Mouse (Mus musculus) gastrocnemius, adult 18-20 months (tissue): ENCODE measurements around the gene R3hdm4. TPM values are rescaled to one million over a fixed set of nuclear protein-coding genes. Genes with fewer than 3 reads are reported as not detected.
"Not testable (repeated sequence)": the region's sequence is repeated elsewhere in the genome, so short reads cannot be mapped to it uniquely, and the experiment has no call there.

ENCODE experiments used
- DNase-seq: peaks from one replicate; pipeline ENCODE4 v3.0.0; 2021; ENCODE audit warnings: low spot score
- total RNA-seq, 2 experiments: library from RNA; stranded (reverse); gene quantifications; 2 replicates each; pipeline ENCODE4 v1.2.3; 2021

The R3hdm4 gene
- total RNA-seq, 2 experiments from 2014 or later, result 114 to 115 TPM

DNA sequence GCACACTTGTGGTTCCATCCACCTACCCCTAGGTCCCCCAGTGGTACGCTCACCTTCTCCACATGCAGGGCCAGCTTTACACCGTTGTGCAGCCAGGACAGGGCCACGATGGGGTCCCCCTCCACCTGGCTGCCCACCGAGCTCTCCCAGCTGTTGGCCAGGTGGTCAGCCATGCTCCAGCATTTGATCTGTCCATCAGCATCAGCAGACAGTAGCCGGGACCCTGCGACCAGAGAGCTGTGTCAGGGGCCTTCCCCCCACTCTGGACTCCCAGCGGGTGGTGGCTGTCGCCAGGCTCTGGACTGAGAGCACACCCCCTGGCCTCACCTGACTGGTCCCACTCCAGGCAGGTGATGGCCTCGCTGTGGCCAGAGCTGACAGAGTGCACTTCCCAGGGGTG, 14.3 kb downstream of the R3hdm4 start:
- DNase-seq, result no peak

DNA sequence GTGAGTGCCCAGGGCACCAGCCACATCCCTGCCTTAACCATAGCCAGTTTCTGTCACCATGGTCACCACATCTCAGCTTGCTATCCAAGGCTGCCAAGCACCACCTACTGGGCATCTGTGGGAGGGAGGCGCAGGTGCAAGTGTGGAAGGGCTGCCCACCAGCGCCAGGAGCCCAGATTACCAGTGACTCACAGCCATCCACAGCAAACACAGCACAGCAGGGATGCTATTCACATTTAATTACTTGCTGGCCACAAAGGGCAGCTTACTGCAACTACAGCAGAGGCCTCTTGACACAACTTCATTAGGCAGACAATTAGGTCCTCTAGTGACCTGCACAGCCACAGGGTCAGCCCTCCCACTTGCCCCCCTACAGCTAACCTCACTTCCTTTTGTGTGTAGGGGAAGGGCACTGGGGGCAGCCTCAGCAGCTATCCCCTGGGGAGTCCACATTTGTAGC, 20.0 kb downstream of the R3hdm4 start:
- DNase-seq, result no peak

DNA sequence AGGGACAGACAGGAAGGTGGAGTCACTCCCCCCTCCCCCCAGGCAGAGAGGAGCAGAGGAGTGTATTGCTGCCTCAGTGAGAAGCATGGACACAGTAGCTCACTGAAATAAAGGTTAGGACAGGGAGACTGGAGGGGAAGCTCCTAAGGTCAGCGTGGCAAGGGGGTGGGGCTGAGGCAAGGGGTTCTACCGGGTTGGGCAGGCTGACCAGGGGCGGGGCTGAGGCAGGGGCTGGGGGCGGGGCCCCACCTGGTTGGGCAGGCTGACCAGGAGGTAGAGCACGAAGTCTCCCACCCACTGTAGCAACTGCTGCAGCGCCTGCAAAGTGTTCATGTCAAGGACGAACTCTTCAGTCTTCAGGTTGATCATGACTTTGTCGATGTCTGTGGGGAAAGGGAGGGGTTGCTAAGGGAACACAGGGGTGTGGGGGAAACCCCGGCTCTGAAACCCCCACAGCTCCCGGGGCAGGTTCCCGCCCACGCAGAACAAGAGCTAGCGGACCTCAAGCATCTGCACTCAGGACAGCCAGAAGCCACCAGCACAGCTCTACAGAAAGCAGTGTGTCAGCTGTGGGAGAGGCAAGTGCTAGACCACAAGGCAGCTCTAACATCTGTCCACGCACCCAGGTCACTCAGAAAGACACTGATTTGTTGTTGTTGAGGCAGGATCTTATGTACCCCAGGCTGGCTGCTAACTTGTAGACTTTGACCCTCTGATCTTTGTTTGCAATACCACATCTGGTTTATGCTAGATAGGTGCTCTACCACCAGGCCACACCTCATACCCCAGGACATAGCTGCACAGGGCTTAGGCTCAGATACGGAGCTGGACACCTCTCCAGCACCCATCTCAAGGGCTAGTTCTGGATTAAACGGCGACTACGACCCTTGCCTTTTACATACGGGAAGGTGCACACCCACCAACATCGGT, 23.4 kb downstream of the R3hdm4 start:
- DNase-seq, result no peak

DNA sequence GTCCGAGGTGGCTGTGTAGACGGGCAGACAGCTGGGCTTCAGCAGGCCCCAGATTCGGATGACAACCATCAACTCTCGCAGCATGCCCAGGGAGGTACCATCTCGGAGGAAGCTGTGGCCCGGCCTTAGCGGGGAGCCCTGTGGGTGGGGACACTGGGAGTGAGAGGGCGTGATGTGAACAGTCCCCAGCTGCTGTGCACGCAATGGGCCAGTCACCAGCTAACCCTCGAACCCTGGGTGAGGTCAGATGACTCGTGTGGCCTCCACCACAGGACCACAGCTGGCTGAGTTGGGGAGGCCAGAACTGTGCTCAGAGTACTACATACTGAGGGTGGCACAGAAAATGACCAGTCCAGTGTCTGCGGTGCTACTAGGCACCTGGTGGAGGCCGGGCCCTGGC, 24.2 kb downstream of the R3hdm4 start:
- DNase-seq, result no peak

GRCm38 (mm10) chr10:79896306-79896705, 24.7 kb downstream of the R3hdm4 start:
- no peak for DNase-seq

GRCm38 (mm10) chr10:79892451-79893118, 28.4 kb downstream of the R3hdm4 start:
- peak; percentile 74 for DNase-seq

- no peak for DNase-seq
Measured at GRCm38 (mm10) chr10:79890670-79891069, 30.3 kb downstream of the R3hdm4 start, which contains the start of gene Cfd. TSS of gene Cfd (plus strand) at chr10:79890853.

DNA sequence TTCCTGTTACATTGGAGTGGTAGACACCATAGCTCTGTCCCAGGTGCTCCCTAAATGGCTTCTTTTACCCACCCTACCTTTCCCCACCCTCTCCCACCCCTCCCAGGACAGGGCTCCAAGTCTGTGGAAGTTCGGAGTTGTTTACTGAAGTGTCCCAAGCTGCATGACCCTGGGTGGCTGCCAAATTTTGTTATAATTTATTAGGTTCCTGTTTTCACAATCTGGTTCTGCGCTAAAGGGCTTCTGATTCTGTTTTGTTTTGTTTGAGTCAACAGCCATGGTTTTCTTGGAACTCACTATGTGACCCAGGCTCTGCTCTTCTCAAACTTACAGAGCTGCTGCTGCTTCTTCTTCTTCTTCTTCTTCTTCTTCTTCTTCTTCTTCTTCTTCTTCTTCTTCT, 31.6 kb downstream of the R3hdm4 start:
- DNase-seq, result no peak

DNA sequence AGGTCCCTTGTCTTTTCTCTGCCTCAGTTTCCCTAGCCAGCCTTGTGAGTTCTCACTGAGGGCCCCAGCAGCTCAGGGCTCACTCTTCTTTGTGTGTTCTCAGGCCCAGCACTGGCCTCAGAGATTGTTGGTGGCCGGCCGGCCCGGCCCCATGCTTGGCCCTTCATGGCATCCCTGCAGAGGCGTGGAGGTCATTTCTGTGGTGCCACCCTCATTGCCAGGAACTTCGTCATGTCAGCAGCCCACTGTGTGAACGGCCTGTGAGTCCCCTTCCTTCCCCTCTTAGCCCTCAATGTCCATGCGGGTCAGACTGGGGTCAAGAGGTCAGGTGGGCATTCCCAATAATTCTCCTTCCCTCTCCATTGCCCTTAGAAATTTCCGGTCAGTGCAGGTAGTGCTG, 34.4 kb downstream of the R3hdm4 start:
- no peak for DNase-seq

- DNase-seq, result no peak
Measured at GRCm38 (mm10) chr10:79886054-79886453, 35.0 kb downstream of the R3hdm4 start, which contains the start of gene Elane. TSS of gene Elane (plus strand) at chr10:79886247.

DNA sequence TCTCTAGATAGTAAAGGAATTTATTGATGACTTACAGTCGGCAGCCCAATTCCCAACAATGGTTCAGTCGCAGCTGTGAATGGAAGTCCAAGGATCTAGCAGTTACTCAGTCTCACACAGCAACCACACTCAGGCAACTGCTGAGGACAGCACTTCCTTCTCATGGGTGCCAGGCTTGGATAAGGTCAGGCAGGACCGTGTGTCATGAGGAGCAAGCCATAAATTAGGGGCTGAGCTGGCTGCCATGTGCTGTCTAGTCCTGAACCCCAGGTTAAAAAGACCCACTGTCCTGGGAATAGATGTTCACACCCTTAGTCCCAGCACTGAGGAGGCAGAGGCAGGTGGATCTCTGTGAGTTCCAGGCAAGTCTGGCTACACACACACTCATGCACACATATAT, 36.1 kb downstream of the R3hdm4 start:
- DNase-seq, result not testable (repeated sequence)

GRCm38 (mm10) chr10:79884446-79884845, 36.6 kb downstream of the R3hdm4 start:
- DNase-seq, result peak; percentile 67

- DNase-seq, result peak; percentile 85
Measured at GRCm38 (mm10) chr10:79883297-79884084, 37.5 kb downstream of the R3hdm4 start.

GRCm38 (mm10) chr10:79881981-79882380, 39.0 kb downstream of the R3hdm4 start:
- no peak for DNase-seq

DNA sequence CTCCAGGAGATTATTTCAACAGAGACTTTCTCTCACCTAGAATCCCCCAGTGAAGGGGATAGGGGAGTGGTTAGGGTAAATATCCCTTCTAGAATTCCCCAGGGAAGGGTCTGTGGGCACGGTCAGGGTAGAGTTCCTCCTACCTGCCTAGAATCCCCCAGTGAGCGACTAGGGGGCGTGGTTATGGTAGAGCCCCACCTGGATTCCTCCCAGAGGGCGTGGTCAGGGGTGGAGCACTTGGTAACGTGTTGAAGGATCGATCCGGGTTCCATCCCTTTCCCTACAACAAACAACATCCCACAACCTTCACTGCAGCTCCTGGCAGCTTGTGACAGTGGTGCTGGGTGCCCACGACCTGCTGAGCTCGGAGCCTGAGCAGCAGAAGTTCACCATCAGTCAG, 40.3 kb downstream of the R3hdm4 start:
- DNase-seq, result no peak

- no peak for DNase-seq
Measured at GRCm38 (mm10) chr10:79879527-79879926, 41.5 kb downstream of the R3hdm4 start.

DNA sequence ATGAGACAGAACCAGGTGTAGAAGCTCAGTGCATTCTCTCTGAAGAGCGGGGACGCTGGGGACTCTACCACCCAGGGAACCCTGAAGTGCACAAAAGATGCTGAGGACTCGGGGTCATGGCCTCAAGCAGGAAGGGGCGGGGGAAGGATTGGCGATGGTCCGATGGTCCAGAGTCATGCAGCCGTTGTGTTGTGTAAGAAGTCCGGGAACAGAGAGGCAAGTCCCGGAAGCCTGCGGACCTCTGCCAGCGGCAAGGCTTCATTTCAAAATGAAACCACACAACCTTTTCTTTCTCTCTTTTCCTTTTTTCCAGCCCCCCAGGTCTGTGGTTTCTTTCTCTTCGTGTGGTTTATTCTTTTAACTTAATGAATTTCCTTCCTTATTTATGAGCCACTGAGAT, 43.3 kb downstream of the R3hdm4 start:
- peak; percentile 66 for DNase-seq

- DNase-seq, result no peak
Measured at GRCm38 (mm10) chr10:79877174-79877573, 43.8 kb downstream of the R3hdm4 start.

- DNase-seq, result no peak
Measured at GRCm38 (mm10) chr10:79874290-79874862, 46.6 kb downstream of the R3hdm4 start, which contains the start of the genes Prtn3 and Plppr3. TSS of gene Prtn3 (plus strand) at chr10:79874476. TSS of gene Plppr3 (minus strand) at chr10:79874634.

DNA sequence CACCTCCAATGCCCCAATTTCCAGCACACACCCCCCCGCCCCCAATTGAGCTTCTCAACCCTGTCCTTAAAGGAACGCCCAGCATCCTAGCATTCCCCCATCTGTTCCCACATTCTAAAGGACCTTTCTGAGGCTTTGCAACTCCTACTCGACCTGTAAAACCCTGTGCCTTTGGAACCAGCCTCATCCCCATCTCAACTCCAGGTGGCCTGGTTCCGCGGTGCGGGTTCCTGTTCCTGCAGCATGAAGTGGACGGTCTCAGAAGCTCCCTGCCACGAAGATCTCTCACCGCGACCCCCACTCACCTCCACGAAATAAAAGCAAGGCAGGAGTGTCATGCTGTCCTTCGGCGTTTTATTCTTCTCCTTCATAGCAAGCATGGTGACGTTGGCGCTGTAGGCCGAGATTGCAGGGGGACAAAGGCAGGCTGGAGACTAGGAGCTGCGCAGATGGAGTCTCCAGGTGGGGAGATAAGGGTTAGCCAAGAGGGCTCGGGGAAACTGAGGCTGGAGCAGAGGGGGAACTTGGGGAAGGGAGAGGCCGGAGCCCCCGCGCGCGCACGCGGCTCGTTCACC, 47.2 kb downstream of the R3hdm4 start:
- no peak for DNase-seq

GRCm38 (mm10) chr10:79873313-79873712, 47.7 kb downstream of the R3hdm4 start:
- DNase-seq, result no peak
